Mouse (Mus musculus): ENCODE measurements around the gene Acta1.

Acta1 gene

DNA sequence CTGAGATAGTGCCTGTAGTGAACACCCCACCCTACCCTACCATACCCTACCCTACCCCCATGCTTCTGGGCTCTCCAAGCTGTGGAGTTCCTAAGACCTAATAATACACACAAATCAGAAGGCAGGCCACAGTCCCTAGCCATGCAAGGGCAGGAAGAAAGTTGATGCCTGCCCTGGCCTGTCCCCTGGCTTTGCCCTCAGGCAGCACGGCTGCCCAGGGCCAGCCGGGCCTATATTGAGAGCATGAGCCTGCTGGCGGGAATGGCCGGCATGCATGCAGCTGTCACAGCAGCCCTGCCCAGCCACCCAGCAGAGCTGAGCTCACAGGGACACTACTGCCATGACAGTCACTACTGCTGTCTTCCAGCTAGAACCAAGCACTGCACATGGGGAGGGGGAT is 11.5 kb downstream of the Acta1 start:
- no peak for DNase-seq (ENCODE audit: low spot score)

DNA sequence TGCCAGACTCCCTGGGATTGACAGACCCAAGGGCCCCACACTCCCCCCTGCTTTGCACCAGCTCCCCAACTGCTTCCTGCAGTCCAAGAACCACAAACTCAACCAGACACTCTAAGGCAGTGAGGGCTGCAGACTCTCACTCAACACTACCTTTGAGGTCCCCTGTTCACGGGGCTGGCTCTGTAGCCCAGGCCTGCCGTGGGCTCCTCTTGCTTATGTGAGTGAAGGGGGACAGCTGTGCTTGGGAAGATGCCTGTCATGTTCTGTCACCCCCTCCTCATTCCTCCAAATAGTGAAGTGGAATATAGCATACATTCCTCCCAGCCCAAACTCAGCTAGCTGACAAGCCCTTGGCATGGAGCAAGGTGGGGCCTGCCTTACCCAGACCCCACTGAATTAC is 12.1 kb downstream of the Acta1 start:
- DNase-seq (ENCODE audit: low spot score), result no peak

DNA sequence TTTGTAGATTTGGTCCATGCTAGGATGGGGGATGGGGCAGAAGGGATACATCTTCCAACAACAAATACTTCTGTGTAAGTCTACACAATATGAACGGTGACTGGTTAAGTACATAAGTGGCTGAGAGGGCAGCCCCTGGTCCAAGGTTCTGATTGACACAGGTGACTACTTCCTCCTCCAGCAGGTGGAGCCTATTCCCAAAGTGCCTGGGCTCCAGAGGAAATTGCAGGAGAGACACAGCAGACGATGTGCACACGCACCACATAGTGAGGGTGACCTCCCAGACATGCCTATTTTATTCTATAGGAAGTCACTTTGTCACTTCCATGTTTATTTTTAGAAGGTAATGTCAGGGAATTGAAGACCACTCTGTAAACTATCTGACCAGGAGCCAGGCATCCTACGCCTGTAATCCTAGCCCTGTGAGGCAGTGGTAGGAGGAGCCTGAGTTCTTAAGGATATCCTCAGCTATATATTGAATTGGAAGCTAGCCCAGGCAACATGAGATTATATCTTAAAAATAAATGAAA is 13.7 kb downstream of the Acta1 start:
- no peak for DNase-seq (ENCODE audit: low spot score)

DNA sequence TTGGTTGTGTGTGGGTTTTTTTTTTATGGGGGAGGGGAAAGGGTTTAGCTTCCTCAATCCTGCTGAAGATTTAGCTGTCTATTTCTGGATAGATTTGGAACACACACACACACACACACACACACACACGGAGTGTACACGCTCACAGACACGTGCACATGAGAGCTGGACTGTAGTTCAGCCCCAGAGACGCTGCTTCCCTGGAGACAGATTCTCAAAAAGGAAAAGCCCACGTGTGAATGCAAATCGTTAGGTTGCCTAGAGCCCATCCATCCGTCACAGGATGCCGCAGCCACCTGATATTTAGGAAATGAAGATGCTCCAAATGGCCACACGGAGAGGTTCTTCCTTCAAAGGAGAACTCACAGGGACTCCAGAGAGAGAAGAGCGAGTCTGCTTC is 14.3 kb downstream of the Acta1 start:
- DNase-seq (ENCODE audit: low spot score), result no peak

DNA sequence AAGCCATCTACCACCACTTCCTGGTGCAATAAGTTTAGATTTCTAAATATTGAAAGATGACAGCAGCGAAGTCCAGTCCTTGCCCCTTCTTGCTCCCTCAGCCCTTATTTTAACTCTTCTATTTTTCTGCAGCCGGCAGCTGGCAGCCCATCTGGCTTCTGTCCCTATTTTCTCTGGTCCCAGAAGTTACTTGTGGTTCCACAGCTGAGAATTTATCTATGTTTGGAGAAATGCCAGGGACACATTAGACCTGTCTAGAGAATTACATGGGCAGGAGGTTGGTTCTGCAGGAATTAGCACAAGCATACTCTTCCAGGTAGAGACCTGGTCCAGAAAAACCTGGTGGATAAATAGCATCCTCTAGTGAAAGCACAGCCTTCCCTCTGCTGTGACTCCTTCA is 16.7 kb downstream of the Acta1 start:
- no peak for DNase-seq (ENCODE audit: low spot score)

DNA sequence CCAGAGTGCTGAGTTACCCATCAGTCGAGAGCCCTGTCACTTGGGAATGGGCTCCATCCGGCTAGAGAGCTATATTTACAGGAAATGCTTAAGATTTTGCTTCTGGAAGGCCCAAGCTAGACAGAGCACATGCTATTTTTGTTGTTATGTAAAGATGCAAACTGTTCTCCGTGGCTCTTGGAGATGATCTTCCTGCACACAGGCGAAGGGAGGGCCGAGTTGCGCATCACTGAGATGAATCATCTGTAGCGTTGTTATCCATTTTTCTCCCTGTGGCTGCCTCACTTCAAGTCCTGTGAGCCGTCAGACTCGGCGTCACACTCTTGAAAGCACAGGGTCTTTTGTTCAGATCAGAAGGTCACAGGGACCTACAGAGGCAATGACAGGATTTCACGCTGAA is 20.2 kb downstream of the Acta1 start:
- no peak for DNase-seq (ENCODE audit: low spot score)

DNA sequence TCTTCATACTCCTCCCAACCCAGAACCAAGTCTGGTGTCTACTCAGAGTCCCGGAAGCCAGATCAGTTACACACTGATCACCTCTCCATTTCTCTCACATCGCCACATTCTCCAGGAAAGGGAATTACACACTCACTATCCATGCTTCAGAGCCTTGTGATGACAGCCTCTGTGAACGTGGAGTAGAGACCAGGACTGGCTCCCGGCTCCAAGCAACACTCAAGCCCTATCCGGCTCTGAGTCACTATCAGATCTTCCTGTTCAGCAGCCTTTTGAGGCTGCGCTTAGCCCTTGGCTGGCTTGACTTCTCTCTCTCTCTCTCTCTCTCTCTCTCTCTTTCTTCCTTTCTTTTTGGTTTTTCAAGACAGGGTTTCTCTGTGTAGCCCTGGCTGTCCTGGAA is 21.2 kb downstream of the Acta1 start:
- DNase-seq (ENCODE audit: low spot score), result no peak

DNA sequence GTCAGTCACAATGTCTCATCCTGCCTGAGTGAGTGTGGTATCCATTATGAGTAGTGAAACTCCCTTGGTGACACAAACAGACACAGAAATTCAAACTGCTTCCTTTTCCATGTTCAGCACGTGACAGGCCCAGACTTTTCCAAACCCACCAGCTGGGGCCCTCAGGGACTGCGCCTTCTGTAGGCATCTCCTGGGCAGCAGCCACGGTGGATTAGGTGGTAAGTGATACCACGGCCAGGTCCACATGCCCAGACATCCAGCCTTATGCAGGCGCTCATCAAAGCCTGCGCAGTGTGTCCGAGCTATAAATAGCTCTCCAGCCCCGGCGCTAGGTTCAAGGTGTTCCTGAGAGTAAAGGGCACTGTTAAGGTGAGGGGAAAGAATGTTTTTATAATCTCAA is 22.5 kb downstream of the Acta1 start:
- no peak for DNase-seq (ENCODE audit: low spot score)

DNA sequence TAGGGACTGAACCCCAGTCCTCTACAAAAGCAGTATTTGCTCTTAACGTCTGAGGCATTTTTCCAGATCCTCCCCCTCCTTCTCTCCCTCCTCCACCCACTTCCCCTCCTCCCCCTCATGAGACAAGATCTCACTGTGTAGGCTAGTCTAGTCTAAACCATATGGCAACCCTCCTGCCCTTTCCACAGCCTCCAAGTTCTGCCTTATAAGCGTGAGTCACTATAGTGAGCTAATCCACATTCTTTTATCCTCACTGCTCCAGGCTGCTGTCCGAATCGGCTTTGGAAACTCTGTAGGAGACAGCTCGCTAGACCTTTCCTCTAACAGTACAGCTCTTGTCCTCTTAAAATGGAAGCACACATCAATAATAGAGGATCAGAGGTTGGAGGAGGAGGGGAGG is 27.6 kb downstream of the Acta1 start:
- DNase-seq (ENCODE audit: low spot score), result no peak

DNA sequence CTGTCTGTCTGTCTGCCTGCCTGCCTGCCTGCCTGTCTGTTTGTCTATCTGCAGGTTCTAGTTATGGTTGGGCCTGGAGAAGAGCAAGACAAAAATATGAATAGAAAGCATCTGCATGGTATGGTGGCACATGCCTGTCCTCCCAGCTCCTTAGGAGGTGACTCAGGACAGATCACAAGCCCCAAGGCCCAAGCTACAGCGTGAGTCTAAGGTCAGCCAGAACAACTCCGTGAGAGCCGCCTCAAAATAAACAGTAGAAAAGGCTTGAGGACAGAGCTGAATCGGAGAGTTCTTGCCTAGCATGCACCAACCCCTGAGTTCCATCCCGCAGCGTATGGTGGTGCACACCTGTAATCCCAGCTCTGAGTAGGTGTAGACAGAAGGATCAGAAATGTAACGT is 28.8 kb downstream of the Acta1 start:
- DNase-seq (ENCODE audit: low spot score), result no peak

DNA sequence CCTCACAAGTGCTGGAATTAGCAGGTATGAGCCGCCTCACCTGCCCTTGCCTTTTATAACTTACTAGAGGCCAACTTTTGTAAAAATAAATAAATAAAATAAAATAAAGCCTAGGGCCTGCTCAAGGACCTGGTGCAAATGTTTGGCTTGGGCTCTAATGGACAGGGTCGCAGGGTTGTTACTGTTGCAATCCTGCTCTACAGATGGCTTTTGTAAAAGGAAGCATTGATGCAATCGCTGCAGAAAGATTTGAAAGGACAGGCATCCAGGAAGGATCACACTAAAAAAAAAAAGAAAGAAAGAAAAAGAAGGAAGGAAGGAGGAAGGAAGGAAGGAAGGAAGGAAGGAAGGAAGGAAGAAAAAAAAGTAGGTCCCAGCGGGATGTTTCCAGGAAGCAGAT is 34.2 kb downstream of the Acta1 start:
- DNase-seq (ENCODE audit: low spot score), result no peak

DNA sequence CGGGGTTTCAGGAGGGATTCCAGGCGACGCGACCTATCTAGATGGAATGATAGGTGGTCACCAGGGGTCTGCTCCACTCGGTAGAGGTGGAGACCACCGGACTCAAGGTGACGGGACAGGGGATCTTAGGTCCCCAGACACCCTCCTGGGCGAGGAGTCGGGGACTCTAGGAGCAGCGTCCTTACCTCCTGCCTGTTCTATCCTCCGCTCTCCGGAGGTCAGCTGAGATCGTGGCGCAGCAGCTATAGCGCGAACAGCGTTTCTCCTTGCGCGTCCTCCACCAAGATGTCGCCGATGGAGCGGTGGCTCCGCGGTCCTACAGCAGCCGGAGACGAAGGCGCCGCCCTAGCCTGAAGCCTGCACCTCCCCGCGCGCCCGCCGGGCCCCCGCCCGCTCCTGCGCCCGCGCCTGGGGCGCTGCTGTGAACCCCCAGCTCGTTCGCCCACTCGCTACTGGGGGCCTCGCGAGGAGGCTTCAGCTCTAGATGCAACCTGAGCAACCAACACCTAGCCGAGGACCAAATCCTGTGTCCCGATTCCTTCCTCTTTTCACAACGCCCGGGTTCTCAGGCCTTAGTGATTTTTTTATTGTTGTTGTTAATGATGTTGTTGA is 34.8 kb downstream of the Acta1 start, which contains the start of gene Ccsap:
Gene Ccsap (minus strand): TSS at position 562 of the 612 bp plus-strand sequence.
- DNase-seq (ENCODE audit: low spot score), result peak; percentile 37

DNA sequence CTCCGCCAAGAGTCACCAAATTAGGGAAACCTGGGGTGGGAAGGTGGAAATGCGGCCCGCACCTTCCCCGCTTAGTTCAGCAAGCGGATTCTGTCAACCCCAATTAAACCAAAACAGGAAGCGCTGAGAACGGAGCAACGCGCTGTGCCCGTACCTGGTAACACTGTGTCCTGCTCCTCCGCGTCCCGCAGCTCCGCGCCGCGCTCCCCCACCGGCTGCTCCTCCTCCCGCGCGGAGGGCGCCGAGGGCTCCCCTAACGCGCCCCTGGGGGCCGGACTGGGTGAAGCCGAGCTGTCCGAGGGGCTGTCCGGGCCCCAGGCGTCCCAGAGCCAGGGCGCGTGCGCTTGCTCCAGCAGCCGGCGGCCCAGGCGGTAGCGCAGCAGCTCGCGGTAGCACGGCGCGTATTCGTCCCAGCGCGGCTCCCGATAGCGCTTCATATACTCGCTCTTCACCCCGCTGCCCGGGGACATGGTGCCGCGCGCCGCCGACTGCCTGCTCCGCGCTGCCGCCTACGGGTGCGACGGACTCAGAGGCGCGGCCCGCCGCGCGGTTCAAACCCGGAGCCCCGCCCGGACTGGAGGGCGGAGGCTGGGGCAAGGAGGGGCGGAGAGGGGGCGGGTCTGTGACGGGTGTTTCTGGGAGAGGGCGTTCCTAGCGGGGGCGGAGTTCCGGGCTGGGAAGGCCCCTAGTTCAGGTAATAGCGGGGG is 35.5 kb downstream of the Acta1 start:
- DNase-seq (ENCODE audit: low spot score), result peak; percentile 93

DNA sequence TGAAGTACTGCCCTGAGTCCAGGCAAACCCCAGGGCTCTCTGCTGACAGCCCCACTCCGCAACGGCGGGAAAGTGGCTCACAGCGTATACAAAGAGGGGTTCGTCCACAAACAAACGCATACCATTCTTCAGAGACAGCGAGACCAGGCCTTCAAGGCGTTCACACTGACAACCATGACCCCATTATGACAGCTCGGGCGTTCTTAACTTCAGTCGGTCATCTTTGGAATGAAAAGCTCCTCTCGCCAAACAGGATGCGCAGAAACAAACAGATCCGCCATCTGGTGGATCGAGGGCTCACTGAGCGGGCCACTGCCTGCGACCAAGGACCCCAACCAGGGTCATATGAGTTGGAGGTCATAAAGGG is 36.0 kb downstream of the Acta1 start:
- DNase-seq (ENCODE audit: low spot score), result no peak

DNA sequence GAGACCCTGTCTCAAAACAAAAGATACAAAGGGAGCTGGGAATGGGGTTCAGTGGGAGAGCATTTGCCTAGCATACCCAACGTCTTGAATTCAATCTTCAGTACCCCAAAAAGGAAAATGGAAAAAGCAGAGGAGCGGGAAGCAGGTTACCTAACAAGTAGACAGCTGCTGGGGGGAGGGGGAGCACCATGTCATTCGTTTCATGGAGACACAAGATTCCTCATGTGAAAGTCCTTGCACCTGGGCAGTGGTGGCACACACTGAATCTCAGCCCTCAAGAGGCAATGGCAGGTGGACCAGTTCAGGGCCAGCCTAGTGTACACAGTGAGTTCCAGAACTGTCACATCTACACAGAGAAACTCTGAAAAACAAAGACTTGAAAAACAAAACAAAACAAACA is 37.2 kb downstream of the Acta1 start:
- no peak for DNase-seq (ENCODE audit: low spot score)

DNA sequence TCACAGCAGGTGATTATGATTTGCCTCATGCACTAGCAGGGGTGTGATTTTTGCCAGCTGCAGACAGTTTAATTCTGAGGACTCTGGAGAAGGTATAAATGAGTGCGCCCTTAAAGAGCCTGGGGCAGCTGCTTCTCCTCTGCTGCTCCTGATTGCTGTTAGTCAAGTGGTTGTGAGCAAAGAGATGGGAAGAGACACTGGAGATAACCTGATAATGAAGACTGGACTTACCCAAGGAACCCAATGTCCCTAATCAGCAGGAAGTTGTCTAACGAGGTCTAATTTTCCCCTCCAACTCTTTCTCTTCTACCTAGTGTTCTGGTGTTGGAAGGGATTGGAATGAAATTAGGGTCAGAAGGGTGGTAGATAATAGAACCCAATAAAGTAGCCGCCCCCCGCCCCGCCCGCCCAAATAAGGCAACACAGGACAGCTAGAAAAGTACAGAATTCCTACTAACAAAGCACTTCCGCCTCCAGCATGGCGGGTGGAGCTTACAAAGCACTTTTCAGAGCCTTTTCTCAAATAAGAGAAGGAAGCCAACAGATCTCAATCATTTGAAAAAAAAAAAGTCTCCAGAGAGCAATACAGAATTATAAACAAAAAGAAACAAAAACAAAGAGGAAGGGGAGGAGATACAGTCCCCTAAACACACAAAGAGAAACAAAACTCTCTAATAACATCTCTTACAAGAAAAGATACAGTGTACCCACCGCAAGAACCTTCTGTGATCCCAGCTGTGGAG is 39.6 kb downstream of the Acta1 start:
- DNase-seq (ENCODE audit: low spot score), result no peak

DNA sequence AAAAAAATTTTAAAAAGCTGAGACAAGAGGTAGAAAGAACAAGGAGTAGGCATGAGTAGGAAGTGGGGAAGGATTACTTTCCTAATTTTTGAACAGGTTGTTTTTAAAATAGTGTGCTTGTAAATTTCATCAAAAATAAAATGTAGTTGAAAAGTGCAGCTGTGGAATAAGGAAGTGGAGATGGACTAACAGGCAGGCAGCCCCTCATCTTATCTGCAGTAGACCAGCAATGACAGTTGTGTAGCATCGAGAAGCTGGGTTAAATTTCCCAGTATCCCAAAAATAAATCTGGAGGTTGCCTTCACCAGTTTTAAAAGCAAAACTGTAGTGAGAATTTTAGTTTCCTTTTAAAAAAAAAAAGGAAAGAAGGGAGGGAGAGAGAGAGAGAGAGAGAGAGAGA is 40.3 kb downstream of the Acta1 start:
- no peak for DNase-seq (ENCODE audit: low spot score)

DNA sequence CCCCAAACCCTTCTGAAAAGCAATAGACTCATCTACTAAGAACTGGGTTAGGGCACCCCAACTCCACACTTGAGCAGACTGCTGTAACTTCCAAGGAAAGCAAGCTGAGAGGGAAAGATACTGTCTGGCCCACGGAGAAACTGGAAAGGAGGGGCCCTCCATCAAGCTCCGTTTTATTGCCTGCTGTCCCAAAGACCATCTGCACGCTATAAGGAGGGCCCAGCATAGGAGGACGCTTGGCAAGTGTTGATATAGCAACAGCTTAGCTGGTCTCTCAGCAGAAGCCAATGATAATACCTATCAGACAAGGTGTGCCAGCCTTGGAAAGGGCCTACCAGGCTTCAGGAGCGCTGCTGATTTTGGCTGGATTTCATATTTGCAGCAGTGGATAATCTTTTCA is 43.0 kb downstream of the Acta1 start:
- no peak for DNase-seq (ENCODE audit: low spot score)

DNA sequence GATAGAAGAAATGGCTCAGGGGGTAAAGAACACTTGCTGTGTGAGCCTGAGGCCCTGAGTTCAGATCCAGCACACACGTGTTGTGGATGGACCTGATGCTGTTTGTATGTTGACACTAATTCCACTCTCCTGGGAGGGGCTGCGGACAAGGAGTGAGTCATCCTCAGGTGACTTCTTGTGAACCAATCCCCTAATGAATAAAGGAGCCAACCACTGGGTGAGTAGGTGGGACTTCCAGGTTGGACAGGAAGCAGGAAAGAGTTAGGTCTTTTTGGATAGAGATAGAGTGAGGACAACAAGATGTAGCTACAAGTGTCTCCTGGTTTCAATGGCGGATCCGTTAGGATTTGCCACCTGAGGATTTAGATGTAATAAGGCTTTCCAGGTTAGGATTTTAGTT is 45.2 kb downstream of the Acta1 start:
- DNase-seq (ENCODE audit: low spot score), result no peak

DNA sequence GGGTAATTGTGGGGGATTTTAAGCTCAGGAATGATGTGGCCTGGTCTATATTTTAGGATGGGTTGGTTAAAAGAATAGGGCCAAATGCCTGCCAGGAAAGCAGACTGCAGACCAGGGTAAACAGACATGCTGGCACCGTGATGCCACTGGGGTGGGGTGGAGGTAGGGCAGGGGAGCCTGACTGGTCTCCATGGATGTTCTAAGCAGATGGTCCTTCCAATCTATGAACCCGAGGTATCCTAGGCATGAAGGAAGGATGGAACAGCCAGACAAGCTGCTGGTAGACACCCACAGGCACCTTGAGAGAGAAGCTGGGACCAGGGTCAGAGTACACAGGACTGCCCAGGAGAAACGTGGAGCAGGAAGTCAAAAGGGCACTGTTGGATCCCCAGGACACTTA is 47.0 kb downstream of the Acta1 start:
- no peak for DNase-seq (ENCODE audit: low spot score)

DNA sequence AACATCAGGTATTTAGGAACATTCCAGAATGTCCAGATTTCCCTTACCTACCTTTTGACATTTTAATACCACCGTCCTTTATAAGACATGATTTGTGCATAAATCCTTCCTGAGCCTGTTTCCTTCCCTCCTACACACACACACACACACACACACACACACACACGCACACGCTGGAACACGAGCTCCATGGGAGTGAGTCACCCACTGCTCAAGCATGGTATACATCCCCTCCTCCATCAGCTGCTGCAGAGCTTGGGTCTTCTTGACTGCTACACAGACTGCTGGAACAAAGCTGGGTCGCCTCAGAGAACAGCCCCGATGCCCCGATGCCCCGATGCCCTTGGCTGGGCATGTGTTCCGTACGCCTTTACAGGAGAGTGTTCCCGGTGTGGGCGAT is 48.0 kb downstream of the Acta1 start:
- DNase-seq (ENCODE audit: low spot score), result no peak

DNA sequence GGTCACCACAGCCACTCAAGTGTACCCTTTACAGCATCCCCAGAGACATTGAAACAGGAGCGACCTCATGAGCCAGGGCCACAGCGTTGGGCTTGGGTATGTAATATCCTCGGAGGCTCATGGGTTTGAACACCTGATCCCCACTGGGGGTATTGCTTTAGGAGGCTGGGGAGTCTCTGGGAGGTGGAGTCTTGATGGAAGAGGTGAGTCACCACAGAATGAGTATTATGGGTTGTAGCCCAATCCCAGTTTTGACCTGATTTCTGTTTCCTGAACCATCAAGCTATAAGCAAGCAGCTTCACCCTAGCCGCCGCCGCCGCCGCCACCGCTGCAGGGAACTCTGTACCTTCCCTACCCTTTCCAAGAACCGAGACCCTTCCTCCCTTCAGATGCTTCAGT is 48.6 kb downstream of the Acta1 start:
- DNase-seq (ENCODE audit: low spot score), result no peak

DNA sequence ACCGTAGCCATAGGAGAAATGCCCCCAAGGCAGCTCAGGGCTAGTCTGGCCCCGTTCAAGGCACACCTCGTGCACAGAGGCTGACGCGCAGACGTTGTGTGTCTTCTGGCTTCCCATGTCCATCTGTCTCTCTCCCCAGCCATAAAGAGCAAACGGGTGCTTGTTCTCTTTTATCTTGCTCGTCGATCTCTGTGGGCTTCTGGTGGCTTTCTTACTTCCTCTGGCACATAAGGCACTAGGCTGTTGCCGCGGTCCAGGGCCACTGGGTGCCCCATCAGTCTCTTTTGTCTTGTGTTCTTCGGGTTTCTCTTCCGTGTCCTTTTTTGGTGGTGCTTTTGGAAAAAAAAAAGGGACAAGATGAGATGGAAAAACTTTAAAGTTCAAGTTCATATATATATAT is 49.4 kb downstream of the Acta1 start:
- DNase-seq (ENCODE audit: low spot score), result no peak
